Mouse (Mus musculus) lung, postnatal 36 days (tissue): ENCODE measurements around the gene Ltbr.

Source experiments
- DNase-seq: peaks from one replicate; pipeline ENCODE4 v3.0.0; 2022; ENCODE audit warnings: mixed read lengths

Ltbr gene

GRCm38 (mm10) chr6:125344866-125345265, 31.2 kb upstream of the Ltbr start:
- no peak for DNase-seq

DNA sequence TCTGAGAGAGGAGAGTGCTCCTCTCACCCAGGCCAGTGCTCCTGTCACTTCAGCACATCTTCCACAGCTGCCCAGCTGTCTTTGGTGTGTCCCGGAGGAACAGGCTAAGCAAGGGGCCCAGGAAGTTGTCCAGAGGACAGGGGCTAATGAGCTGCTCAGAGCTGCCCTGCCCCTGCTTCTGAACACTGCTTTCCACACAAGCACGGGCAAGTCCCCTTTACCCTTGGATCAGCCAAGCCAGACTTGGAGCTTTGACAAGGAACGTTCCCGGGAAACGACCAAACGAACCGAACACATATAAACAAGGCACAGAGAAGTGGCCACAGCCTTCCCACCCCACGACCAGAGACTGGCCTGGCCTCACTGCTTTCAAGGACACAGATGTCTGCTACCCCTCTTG, 30.4 kb upstream of the Ltbr start:
- peak; percentile 76 for DNase-seq

- peak; percentile 58 for DNase-seq
Measured at GRCm38 (mm10) chr6:125342198-125342597, 28.5 kb upstream of the Ltbr start.

DNA sequence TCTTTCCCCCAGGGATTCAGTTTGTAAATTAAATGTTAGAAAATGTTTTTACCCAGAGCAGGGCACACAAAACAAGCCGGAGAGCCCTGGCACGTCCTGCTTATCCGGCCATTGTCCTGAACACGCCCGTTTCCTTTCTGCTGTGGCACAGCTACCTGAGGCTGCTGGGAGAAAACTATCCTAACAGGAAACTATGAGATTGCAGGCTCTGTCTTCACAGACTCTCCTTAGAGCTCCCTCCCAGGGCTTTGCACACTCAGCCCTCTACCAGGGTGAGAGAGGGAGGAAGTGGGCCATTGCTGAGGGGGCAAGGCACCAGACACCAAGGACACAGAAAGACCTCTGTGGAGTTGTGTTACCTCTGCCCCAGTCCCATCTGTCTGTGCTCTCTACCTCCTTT, 26.6 kb upstream of the Ltbr start:
- DNase-seq: peak; percentile 75

- no peak for DNase-seq
Measured at GRCm38 (mm10) chr6:125338791-125339660, 25.3 kb upstream of the Ltbr start.

GRCm38 (mm10) chr6:125334356-125334755, 20.7 kb upstream of the Ltbr start:
- DNase-seq: no peak

DNA sequence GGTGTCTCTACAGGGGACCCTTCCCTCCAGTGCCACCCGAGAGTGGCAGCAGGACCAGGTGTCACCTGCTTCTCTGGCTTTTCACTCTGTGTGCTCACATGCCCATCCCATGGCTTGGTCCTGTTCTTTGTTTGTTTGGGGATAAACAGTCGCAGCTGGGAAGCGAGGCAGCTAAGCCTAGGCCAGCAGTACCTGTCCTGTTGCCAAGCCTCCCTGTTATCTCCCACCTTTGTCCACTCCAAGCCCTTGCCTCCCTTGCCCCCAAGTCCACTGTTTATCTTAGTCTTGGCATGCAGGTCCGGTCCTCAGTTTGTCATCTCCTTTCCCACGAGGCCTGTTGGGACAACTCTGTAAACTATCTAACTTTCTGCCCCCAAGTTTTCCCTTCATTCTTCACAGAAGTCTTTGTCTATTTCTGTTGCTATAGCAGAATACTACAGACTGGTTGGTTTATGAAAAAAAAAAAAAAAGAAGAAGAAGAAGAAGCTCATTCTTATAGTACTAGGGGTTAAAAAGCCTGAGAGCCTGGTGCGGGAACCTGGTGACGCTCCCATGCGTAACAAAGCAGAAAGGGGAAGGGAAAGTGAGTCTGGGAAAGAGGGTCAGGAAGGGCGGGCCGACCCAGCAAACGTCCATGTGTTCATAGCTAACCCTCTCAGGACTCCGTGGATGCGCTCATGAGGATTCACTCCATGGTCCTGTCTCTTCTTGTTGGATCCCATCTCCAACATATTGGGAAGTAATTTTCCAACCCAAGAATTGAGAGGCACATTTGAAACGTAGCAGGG, 19.6 kb upstream of the Ltbr start:
- DNase-seq: no peak

DNA sequence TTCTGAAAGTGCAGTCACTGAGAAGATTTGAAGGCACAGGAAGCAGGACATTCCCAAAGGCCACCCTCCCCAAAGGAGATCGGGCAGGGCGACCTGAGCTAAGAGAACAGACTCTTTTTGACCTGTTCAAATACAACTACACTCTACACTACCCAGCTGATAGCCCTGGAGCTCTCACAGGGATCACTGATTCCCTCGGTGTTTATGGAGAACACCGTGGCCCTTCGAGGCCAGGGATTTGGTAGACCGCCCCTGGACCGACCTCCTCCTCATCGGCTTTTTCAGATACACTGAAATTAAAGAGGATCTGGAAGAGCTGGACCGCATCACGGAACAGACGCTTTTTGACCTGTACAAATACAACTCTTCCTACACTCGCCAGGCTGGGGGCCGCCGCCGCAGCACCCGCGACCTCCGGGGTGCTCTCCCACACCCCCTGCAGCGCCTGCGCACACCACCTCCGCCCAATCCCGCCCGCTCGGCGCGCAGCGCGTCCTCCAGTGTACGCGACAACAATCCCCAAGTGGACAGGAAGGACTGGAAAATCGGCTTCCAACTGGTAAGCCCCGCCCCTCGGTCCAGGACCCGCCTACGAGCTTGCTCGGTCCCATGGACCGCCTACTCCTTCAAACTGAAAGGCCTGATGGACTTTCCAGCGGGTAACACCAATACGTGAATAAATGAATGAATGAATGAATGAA, 17.1 kb upstream of the Ltbr start:
- DNase-seq: peak; percentile 97

GRCm38 (mm10) chr6:125328243-125328642, 14.6 kb upstream of the Ltbr start:
- DNase-seq: peak; percentile 85

DNA sequence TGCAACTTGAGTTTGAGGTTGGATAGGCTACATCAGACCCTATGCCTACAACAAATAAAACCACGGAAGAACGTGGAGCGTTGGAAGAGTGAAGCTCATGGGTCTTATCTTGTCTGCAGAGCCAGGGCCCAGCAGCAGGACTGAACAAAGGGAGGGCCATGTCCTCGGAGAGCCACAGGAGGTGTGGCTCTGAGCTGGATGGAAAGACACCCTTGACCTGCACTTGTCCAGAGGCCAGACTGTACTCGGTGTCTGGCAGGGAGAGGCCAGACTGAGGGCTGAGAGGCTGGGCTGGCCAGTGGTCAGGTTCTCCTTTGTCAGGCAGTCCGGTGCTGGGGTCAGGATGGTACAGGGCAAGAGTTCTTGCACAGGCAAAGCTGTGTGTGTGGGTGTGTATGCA, 11.7 kb upstream of the Ltbr start:
- no peak for DNase-seq

DNA sequence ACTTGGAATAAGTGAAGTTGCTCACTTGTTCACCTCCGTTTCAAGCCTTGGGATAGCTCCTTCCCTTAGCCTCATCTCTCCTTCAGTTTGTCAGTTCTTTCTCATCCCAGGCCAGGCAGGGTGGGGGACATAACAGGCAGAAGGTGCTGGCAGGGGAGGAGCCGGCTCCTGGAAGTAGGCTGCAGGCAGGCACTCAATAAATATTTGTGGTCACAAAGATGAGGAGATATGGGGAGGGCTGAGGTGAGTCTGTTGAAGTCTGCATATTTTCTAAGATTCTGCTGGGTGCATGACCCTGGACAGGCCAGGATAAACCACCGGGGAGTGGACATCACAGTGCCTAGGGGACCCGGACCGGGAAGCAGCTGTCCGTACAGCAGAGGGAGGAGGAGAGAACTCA, 9.9 kb upstream of the Ltbr start:
- DNase-seq: no peak

GRCm38 (mm10) chr6:125322794-125323193, 9.1 kb upstream of the Ltbr start:
- DNase-seq: peak; percentile 75

DNA sequence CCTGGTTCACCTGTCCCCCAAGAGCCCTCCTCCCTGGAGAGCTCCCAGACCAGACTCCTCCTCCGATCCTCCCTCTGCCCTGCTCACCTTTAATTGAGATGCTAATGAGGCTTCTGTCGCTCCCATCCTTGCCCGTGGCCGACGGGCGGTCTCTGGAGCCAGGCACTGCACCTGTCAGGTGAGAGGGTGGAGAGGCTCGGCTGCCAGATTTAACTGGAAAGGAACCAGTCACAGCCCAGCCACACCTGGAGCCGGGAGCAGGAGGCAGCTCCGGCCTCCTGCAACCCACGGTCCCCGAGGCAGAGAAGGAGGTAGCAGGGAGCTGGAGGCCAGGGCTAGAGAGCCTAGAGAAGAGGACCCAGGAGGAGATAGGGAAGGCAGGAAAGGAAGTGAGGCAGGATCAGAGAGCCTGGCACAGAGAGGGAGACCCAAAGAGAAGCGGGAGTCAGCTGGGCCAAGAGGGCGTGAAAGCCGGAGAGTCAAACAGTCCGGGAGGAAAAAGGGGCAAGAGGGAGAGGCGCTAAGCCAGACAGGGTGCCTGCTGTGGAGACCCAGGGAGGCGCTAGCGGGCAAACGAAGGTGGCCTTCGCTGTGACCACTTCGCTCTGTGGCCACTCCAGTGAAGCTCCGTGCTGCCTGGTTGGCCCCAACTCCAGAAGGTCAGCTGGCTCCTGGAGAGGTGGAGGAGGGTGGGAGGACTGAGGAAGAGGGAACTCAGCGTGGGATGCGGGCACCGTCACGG, 7.6 kb upstream of the Ltbr start:
- DNase-seq: peak; percentile 87

- DNase-seq: peak; percentile 85
Measured at GRCm38 (mm10) chr6:125320323-125320722, 6.6 kb upstream of the Ltbr start, which contains the start of gene Scnn1a. Gene Scnn1a, plus strand, starts transcription at chr6:125320659.

- peak; percentile 46 for DNase-seq
Measured at GRCm38 (mm10) chr6:125319919-125320296, 6.2 kb upstream of the Ltbr start.

- DNase-seq: peak; percentile 92
Measured at GRCm38 (mm10) chr6:125318981-125319918, 5.6 kb upstream of the Ltbr start.

DNA sequence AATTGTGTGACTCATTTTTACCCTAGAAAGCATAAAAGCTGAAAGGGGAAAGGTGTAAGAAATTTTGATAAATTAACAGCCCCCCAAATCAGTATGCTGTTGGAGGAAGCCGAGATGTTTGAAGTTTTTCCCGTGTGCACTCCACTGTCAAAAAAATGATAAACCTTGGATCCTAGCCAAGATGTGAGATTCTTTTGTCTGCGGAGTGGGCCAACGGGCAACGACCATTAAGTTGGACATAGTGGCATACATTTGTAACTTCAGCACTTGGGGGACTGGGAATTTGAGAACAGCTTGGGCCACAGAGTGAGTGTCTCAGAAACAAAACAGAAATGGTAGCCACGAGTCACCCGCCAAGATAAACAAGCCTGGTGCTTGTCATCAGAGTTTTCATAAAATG, 3.4 kb upstream of the Ltbr start:
- no peak for DNase-seq

DNA sequence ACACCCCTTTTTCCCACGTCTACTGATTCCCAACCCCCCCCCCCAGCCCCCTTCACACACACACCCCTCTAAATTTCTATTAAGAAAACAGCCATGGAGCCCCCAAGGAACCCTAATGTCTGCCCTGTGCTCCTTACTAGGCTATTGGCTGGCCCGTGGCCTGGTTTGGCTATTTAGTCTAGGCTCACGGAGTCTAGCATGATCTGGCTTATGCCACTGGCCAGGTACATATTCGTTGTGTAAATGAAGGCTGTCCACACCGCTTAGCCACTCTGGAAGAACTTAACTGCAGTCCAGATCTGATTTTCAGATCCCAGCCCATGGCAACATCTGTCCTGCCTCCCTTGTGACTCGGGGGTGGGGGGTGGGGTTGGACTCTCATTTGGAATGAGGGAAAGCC, 1.1 kb upstream of the Ltbr start:
- DNase-seq: no peak

DNA sequence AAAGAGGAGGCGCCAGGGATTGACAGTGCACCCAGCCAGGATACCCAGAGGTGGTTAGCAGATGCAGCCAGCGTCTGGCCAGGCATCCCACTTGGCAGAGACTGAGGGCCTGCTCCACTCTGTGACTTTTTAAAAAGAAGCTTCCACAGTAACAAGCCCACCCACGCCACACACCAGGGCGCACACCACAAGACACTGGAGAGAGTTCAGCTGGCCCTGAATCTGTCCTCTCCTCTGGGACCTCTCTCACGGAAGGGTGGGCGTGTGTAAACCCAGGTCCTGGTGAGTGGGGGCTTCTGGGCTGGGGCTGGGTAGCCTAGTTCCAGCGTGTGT, 512 bp upstream of the Ltbr start:
- no peak for DNase-seq

DNA sequence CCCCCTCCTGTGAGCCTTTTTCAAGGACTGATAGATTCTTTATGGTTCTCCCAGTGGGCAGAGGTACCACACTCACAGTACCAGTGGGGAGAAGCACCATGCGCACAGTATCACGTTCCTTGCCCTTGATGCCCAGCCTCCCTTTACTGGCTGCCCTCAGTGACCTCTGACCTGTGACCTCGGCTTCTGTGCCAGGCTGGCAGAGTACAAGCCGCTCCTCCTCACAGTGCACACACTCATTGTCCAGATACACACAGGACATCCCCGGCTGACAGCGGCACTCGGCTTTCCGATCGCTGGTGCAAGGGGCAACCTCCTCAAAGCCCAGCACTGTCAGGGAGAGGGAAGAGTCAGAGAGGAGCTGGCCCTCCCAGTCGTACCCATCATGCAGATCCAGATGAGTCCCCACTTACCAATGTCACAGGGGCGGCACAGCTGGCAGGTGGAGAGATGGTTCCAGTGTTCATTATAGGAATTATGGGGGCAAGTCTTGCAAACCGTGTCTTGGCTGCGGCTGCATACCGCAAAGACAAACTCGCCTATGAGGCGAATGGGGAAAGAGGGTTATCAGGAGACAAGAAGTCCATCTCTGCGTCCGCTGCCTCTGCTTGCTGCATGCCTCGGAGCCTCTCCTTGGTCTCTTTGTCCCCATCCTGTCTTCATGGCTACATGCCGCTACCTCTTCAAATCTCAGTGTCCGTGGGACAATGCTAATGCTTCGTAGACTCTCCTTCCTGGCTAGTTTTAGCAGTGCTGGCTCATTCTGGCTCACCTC, 917 bp downstream of the Ltbr start:
- peak; percentile 46 for DNase-seq

- DNase-seq: no peak
Measured at GRCm38 (mm10) chr6:125312171-125312570, 1.5 kb downstream of the Ltbr start.
